Mouse (Mus musculus) lung, postnatal 36 days (tissue): ENCODE data around the gene Gpatch3.

Source experiments
- DNase-seq: peaks from one replicate; pipeline ENCODE4 v3.0.0; 2022; ENCODE audit warnings: mixed read lengths

The Gpatch3 gene

DNA sequence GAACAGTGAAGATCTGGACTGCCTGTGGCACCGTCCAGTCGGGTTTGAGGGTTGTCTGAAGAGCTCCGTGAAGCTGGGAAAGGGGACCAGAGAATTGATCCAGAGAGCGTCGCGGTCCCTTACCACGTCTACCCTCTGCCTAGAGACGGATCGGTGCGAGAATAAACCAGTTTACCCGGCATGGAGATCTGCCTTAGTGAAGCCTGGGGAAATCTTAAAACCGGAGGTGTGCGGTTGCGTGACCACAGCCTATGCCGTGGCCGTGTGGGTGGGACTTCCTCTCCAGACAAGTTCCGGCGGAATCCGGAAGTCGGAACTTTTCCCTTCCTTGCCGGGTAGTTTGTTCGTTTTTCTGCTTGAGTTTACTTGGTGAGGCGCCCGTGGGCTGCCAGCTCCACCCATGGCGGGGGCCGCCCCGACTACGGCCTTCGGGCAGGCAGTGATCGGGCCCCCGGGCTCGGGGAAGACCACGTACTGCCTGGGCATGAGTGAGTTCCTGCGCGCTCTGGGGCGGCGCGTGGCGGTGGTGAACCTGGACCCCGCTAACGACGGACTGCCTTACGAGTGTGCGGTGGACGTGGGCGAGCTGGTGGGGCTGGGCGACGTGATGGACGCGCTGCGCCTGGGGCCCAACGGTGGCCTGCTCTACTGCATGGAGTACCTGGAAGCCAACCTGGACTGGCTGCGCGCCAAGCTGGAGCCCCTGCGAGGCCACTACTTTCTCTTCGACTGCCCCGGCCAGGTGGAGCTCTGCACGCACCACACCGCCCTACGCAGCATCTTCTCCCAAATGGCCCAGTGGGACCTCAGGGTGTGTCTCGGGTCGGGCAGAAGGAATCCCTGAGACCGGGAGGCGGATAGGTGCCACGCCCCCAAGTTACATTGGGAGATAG lies 9.8 kb downstream of the Gpatch3 start, which contains the start of gene Gpn2:
Gpn2 (plus strand) TSS at position 304 of the 893 bp plus-strand sequence.
- peak; percentile 90 for DNase-seq

DNA sequence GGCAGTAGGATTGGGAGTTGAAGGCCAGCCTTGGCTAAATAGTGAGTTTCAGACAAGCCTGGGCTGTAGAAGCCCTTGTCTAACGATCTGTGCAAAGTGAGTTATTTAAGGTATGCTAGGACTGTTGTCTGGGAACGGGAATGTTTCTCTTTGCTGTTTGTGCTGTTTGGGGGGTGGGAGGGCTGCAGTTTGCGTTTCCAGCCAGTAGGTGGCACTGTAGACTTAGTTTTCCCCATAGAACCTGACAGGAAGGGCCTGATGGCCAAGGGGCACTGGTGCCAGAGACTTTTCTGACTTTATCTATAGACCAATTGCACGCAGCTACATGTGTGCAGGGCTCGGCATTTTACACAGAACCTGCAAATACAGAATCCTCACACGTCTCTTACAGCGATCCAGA lies 18.0 kb downstream of the Gpatch3 start:
- peak; percentile 84 for DNase-seq

DNA sequence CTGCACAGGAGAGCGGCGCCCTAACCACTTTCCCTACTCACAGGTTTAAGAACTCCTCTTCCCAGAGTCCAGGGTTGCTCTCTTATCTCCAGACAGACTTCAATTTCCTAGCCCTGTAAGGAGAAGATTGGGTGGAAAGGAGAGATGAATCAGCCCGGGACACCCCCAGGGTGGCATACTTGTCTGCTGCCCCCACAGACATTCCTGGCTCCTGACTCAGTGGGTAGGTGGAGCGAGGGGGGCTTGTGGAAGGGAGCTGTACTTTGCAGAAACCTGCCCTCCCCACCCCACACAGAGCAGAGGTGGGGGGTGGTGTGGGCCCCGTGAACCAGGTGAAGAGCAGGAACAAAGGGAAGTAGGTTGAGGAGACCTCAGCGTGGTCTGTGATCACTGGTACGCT lies 21.0 kb downstream of the Gpatch3 start:
- DNase-seq = no peak

DNA sequence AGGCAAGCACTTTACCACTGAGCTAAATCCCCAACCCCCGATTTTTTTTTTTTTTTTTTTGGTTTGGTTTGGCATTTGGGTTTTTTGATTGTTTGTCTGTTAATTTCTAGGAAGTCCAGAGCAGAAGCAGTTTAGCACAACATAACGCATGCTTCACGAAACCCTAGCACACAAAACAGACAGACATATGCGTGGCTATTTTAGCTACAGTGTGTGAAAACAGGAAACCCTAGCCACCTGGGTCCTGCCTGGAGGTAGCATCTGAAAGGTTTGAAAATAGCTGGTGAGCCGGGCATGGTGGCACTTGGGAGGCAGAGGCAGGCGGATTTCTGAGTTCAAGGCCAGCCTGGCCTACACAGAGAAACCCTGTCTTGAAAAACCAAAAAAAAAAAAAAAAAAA lies 21.5 kb downstream of the Gpatch3 start:
- DNase-seq = no peak

DNA sequence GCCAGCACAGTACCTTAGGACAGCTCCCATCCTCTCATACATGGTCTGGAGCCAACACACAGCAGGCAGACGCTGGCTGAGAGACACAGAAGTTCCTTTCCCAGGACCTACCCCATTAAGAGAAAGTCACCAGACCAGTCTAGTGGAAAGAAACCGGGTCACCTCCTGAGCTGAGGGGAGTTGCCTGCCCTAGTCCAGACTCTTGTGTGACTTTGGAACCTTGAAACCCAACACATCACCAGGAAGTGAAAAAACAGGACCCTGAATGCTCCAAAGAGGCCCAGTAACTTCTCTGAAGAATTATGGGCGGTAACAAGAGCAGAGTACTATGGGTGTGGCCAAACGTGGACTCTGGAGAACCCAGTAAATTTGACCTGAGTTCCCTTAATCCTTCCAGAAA lies 24.1 kb downstream of the Gpatch3 start:
- DNase-seq = peak; percentile 34

DNA sequence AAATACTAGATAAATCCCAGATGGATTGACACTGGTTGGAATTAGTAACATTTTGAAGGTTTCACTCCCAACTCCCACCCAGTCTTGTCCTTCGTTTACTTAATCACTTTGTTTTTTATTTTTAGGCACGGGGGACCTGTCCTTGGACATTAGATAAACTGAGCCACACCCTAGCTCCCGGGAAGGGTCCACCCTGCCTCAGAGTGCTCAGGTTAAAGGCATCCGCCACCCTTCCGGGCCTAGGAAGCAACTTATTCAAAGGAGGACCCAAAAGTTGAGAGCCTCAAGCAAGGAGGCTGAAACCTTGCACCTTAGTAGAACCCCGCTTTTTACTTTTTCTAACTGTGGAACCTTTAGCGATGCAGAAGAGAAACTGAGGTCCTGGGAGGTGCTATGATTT lies 24.6 kb downstream of the Gpatch3 start:
- no peak for DNase-seq

DNA sequence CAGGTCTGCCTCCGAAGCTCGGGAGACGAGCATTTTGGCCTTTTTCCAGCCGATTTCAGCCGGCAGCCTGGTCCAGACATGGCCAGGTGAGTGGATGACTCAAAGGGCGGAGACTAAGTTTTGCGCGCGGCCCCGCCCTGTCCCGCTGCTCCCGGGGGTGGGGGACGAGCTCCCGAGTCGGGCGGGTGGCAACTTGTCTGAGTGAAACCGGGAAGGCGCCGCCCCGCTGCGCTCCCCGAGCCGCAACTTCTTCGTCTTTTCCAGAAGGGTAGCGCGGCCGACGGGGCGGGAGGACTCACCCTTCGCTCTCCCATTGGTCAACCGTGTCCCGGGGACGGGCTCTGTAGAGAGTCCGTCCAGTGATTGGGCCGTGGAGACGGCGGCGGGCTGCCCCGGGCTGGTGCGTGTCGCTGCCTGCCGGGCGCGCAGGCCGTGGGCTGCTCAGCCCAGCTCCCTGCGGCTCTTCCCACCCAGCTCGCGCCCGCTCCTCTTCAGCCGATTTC lies 25.1 kb downstream of the Gpatch3 start:
- DNase-seq = peak; percentile 97

DNA sequence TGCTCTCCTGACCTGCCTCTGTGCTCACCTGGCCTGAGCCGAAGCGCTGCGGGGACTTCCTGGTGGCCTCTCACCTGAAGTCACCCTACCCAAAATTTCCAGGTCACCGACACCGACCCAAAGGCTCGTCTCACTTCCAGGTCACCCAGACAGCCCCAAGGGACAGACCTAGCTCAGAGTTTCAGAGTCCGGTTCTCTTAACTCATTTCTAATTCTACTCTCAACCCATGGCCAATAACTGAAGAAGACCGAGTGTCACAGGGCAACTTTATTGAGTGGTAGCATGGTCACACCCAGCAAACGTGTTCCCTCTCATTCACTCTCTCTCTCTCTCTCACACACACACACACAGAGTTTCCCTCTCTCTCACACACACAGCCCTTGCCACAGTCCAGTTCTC lies 25.8 kb downstream of the Gpatch3 start:
- DNase-seq = no peak

DNA sequence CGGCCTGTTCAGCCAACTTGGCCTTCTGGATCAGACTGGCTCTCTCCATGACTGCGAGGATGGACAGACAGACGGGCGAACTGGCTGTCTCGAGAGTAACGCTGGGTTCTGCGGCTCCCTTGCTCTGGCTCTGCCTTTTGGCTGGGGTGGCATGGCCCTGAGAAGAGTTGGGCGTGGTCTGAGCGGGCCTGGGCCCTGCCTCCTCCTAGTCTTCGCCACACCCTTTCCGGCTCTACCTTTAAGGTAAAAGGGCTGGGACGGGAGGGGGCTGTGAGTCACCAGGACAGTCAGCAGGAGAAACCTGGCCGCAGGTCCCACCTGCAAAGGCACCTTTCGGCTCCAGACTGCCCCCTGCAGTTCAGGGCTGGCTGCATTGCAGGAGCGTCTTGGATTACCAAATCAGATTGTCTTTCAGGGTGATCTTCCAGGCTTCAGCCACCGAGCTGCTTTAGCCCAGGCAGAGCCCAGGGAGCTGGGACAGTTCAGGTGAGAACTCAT lies 27.2 kb downstream of the Gpatch3 start, which contains the start of gene Sfn:
Sfn (minus strand) TSS at position 448 of the 498 bp plus-strand sequence.
- DNase-seq = peak; percentile 91

DNA sequence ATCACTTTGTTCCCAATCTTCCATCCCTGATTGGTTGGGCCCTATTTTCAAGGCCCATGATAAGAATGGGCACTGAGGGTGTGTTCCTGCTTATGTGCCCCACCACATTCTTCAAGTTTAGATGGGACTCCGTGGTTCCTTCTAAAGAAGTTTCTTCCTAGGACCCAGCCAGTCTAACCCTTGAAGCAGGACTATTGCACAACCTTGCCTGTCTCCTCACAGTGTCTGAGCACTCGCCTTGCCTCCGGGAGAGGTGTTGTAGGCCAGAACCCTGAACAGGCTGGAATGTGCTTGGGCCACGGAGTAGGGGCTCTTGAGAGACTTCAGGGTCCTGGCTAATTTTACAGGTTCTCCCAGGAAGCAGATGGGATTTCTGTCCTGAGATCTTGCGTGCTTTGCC lies 28.5 kb downstream of the Gpatch3 start:
- no peak for DNase-seq

DNA sequence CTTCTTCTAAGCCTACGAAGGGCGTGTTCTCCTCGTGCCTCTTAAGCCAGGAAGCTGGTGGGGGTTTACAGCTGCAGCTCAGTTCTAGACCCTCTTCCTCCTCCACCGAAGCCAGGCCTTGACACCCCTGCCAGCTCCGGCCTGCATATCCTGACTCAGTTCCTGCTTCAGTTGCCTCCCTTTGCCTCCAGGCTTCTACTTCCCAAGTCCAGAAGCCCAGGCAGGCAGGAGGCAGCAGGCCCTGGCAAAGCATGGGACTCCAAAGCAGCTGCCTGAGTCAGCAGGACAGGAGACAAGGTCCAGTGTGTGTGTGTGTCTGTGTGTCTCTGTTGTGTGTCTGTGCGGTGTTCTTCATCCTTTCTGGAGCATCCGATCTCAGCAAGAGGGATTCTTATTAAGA lies 29.6 kb downstream of the Gpatch3 start:
- DNase-seq = no peak

DNA sequence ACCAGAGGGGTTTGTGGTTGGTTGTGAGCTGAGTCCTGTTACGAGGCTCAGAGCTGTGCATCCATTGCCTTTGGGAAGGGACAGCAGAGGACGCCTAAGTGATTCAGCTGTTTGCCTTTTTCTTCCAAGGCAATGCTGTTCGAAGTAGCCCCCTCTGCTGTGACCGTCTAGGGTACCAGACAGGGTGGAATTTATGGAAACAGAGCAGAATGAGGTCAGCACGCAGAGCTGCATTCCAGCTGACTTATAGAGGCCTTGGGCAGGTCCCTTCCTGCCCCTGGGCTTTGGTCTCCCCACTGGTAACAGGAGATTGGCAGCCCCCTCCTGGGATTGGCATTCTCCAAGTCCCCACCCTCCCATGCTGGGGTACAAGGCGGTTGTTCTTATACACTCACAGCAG lies 30.3 kb downstream of the Gpatch3 start:
- no peak for DNase-seq

DNA sequence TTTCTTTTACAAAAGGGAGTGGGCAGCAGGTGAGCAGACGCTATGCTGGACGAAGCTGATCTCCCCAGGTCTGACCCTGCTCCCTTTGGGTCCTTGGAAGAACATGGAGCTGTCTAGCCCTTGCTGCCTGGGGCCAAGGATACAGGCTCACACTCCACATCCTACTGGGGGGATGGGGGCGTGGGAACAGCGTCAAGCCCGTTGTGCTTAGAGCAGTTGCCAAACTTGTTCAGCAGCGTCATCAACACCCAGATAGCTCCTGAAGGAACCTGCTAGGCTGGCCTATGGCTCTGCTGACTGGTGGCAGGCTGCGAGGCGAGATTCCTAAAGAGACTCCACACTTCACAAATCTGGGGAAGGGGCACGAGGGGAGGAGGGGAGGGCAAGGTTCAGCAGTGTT lies 30.8 kb downstream of the Gpatch3 start:
- no peak for DNase-seq

DNA sequence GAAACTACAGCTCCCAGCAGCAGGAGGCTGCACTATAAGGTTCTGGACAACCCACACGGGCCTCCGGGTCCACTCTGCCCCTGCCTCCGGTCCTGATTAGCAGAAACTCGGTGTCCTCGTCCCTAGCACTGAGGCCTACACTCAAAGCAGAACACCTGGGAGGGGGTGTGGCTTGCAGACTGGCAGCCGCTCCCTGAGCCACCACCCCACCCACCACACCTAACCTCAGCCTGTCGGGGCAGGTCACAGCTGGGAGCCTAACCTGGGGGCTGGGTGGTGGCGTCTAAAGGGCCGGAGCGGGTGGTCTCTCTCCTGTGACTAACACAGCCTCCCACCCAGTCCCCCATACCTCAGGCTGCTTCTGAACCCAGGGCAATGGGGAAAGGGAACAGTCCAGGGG lies 32.7 kb downstream of the Gpatch3 start:
- DNase-seq = no peak

DNA sequence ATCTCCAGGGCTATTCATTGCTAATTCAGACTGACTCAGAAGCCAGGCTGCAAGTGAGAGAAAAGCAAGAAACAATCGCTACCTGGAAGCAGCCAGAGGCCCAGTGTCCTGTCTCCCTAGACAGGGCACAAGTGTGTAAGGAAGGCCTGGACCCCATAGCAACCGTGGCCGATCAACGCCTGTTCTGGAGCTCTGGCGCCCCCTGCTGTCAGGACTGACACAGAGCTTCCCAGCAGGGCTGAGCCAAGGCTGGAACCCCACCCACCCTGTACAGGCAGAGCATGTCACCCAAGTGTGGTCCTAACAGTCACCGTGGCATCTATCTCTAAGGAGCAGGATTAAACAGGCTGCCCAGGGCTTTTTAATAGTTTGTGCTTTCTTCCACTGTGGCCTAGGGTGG lies 35.2 kb downstream of the Gpatch3 start:
- DNase-seq = peak; percentile 94

DNA sequence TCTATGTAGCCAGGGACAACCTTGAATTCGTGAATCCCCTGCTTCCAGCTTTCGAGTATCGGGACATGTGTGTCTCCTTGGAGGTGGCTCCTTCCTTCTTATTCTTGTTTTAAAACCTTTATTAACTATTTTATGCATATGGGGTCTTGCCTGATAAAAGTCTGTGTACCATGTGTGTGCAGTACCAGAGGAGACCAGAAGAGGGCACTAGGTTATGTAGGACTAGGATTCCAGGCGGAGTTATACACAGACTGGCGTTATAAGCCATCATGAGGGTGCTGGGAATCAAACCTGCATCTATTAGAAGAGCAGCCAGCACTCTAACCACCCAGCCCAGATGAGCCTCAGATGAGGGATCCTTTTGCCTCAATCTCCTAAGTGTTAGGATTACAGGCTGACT lies 37.3 kb downstream of the Gpatch3 start:
- DNase-seq = no peak

DNA sequence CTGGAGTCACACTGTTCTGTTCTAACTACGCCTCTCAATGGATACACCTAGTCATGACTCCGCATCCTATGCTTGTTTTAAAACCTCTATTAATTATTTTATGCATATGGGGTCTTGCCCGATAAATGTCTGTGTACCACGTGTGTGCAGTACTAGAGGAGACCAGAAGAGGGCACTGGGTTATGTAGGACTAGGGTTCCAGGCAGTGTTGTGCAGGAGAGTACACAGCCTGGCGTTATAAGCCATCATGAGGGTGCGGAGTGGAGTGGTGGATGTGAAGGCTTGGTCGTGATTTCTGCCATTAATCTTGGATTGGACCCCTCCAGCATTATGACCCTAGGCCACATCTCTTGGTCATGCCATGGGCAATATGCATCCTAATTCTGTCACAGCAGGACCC lies 37.9 kb downstream of the Gpatch3 start:
- DNase-seq = no peak

DNA sequence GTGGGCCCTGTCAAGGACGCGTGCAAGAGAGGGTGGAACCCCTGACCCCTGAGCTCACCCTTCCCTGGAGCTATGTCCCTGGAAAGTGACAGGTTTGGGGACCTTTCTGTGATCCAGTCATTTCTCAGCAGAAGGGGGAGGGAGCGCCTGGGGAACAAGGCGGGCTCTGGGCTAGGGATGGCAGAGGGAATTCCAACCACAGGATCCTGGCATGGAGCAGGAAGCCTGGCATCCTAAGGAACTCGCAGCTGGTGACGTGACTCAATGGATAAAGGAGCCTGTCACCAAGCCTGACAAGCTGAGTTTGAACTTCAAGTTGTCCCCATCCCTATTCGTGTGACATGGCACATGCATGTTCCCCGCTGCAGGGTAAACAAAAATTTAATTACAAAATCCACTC lies 38.5 kb downstream of the Gpatch3 start:
- no peak for DNase-seq

DNA sequence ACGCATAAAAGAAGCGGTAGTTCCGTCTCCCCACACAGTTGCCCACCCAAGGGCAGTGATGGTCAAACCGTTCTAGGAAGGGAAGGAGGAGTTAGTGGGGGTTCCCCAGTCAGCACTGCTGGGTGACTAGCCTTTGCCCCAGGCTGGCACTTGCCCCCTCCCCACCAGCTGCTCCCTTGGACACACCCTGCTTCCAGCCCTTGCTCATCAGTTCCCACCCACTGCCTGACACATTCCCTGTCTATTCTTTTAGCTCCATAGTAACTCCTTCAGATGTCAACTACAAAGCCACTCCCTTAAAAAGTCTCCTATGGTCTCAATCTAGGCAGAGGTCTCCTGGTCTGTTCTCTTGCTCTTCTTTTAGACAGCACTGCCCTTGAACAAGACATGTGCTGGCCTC lies 39.3 kb downstream of the Gpatch3 start:
- DNase-seq = no peak

DNA sequence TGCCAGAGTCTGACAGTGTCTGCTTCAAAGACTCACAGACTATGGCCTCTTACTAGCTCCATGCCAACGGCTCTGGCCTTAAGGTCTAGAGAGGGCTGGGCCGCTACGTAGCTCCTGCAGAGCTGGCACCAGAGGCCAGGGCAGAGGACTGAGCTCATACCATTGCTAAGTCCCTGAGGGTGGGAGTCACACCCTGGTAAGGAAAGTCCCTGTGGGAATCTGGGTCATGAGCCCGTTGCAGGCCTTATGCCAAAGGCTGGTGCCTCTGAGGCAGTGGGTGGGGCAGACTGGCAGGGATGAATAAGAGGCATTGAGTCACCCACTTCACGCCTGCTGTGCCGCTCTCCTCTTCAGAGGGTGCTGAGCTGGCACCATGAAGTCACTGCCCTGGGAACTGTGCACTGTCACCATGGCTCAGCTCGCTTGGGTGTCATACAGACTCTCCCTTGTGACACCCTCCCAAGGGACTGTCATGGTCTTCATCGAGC lies 39.8 kb downstream of the Gpatch3 start:
- peak; percentile 92 for DNase-seq

DNA sequence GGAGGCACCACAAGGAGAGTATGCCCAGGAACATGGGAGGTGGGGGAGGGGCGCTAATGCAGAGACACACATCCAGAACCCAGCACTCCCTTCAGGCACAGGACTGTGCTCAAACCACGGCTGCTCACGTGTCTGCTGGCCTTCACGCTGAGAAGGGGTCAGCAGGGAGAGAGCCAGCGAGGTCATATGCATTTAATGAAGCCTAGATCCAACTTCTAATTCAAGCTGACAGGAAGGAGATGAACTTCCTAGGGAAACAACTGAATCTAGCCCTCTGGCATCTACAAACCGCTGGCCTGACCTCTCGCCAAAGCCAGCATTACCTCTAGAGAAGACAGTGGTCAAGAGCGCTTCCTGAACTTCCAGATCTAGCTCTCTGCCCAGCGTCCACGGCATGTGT lies 40.9 kb downstream of the Gpatch3 start:
- DNase-seq = no peak

DNA sequence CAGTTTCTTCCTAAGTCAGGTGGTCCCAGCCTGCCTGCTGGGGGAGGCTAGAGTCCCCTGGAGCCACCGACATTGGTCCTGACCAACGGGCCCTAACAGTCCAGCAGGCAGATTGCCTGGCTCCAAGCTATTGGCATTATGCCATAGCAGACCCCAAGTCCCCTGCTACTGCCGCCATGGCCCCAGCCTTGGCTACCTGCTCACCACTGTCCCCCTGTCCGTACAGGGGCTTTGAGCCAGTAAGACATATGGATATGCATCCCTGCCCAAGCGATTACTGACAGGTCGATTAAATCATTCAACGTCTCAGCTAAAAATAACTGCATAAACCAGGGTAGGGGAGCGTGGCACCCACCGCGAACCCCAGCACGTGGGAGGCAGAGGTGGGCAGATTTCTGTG lies 43.4 kb downstream of the Gpatch3 start:
- no peak for DNase-seq

DNA sequence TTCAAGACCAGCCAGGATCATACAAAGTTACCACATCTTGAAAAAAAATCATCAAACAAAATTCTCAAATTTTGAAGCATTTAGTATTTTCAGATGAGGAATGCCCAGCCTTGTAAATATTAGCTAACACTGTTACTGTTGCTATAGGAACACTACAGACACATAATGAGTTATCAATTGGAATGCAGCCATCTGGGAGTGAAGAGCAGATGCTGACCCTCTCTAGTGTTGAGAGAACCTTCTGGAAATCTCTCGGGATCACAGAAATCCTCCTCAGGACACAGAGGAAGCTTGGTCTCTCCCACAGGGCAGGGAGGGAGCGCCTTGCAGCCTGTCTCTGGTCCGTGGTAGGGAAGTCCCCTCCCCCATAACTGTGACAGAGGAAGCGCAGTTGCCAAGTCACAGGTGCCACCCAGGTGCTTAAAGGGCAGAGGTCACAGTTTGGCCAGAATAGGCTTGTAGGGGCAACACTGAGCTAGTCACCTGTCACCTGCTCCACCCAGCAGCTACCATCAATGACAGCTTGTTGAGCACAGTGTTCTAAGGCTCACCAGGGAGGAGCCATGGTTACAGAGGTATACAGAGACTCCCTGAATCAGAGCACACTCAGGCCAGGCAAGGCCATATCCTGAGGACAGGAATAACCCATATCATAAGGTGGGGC lies 45.1 kb downstream of the Gpatch3 start:
- no peak for DNase-seq

DNA sequence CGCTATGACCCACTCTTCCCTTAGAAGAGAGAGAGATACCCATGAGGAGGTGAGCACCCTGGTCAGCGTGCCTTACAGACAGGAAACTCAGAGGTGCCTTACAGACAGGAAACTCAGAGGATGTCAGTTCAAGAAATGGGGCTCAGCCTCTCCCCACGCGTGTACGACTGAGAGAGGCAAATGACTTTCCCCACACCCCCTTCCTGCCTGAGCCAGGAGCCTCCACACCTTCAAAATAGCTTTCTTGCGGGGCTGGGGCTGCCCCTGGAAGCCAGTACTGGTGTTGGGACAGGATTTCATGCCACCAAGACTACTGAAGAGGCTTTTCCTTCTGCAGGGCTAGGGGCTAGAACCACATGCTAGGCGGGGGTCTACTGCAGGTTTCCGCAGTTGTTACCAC lies 46.1 kb downstream of the Gpatch3 start:
- no peak for DNase-seq
